7 mouse cellular contexts compared by ENCODE assay signal in genomic region chr1:38202475-38203183, GRCm38 (mm10).
DNase-seq lines count a peak whose midpoint lies in the region; ATAC-seq and TF ChIP-seq lines count a peak whose summit lies in the region.

No protein-coding gene starts in this region.

- H3K36me3 ChIP-seq in liver, adult 2 months (ENCODE audit: control insufficient read depth, insufficient read depth, low read length), result no peaks in the 10 kb centered on the region
- no peaks in the 10 kb centered on the region for H3K36me3 ChIP-seq in liver, embryonic 12.5 days
- H3K36me3 ChIP-seq in MEL (ENCODE audit: control insufficient read depth in 1 of 2, insufficient read depth in 2 of 2, low read length in 2 of 2), result peaks cover 0 to 2% of the 10 kb centered on the region in 2 experiments; a peak in 1 of 4 replicates

- peak; percentile 63 for TF ChIP-seq CTCF in liver, adult 2 months (IDR thresholded peaks at IDR 0.05; ENCODE audit: low read depth, low read length)
- peak; percentile 41 to 83 (median 44) for TF ChIP-seq CTCF in MEL (IDR thresholded peaks at IDR 0.05 in 2 of 3, conservative IDR thresholded peaks at IDR 0.05 in 1 of 3; ENCODE audit: control insufficient read depth in 1 of 3, insufficient read depth in 1 of 3, low read depth in 2 of 3, low read length in 3 of 3, poor library complexity in 1 of 3, severe bottlenecking in 1 of 3)

- no peak overlapping the region for H3K27ac ChIP-seq in liver, adult 2 months (replicated peaks; ENCODE audit: insufficient read depth, low read depth, low read length)
- H3K27ac ChIP-seq in liver, embryonic 12.5 days, result no peak overlapping the region
- no peak overlapping the region for H3K27ac ChIP-seq in MEL (ENCODE audit: control insufficient read depth, low read depth, low read length)

- TF ChIP-seq RAD21 in MEL (IDR thresholded peaks at IDR 0.05; ENCODE audit: low read depth, low read length), result peak; percentile 51

- TF ChIP-seq POLR2A in liver, adult 2 months (IDR thresholded peaks at IDR 0.05; ENCODE audit: extremely low read depth, insufficient read depth, low read length), result no peak
- no peak for TF ChIP-seq POLR2A in MEL (IDR thresholded peaks at IDR 0.05; ENCODE audit: control insufficient read depth in 1 of 2, insufficient read depth in 1 of 2, low read depth in 1 of 2, low read length in 2 of 2, poor library complexity in 1 of 2)

- no peak overlapping the region for H3K4me2 ChIP-seq in liver, embryonic 12.5 days

- TF ChIP-seq EP300 in MEL (IDR thresholded peaks at IDR 0.05; ENCODE audit: low read depth in 1 of 2, low read length in 2 of 2), result no peak

- peak; percentile 50 for DNase-seq in liver, adult 2 months (ENCODE audit: extremely low read depth, low read depth, low spot score)
- peak; percentile 52 for DNase-seq in MEL (ENCODE audit: low read depth, low spot score)
- peak; percentile 30 to 45 for DNase-seq in adrenal gland, postnatal 36 days
- DNase-seq in kidney, adult 9 months, result peak; percentile 76
- no peak for DNase-seq in thymus, postnatal 36 days

- H3K9me3 ChIP-seq in liver, embryonic 12.5 days (replicated peaks), result no peaks in the 10 kb centered on the region
- no peaks in the 10 kb centered on the region for H3K9me3 ChIP-seq in MEL (replicated peaks; ENCODE audit: insufficient read depth, low read length)

- H3K4me1 ChIP-seq in liver, adult 2 months (ENCODE audit: control insufficient read depth, insufficient read depth, low read length), result no peaks in the 10 kb centered on the region
- no peaks in the 10 kb centered on the region for H3K4me1 ChIP-seq in liver, embryonic 12.5 days
- no peaks in the 10 kb centered on the region for H3K4me1 ChIP-seq in MEL (ENCODE audit: control insufficient read depth in 1 of 2, insufficient read depth in 2 of 2, low read length in 2 of 2)

- 51% methylated on average over 10 of the region's 10 CpGs for WGBS in liver, adult 2 months
- WGBS in liver, embryonic 12.5 days (ENCODE audit: insufficient replicate concordance), result 64% methylated on average over 10 of the region's 10 CpGs

- ATAC-seq in liver, embryonic 12.5 days, result no peak
- ATAC-seq in activated CD4-positive, CD25-positive, alpha-beta regulatory T cell, adult 4 months, result no peak

- H3K9ac ChIP-seq in liver, adult 2 months (ENCODE audit: low read depth, low read length), result no peak overlapping the region
- no peak overlapping the region for H3K9ac ChIP-seq in liver, embryonic 12.5 days
- no peak overlapping the region for H3K9ac ChIP-seq in MEL (ENCODE audit: control insufficient read depth, low read depth, low read length, poor library complexity, severe bottlenecking)

- H3K79me2 ChIP-seq in liver, adult 2 months (ENCODE audit: control insufficient read depth, insufficient read depth, low read length), result no peaks in the 10 kb centered on the region
- no peaks in the 10 kb centered on the region for H3K79me2 ChIP-seq in MEL (ENCODE audit: control insufficient read depth, insufficient read depth, low read length, poor library complexity)

- H3K27me3 ChIP-seq in liver, adult 2 months (ENCODE audit: control insufficient read depth, insufficient read depth, low read length), result no peaks in the 10 kb centered on the region
- H3K27me3 ChIP-seq in liver, embryonic 12.5 days (replicated peaks), result no peaks in the 10 kb centered on the region
- H3K27me3 ChIP-seq in MEL (ENCODE audit: control insufficient read depth in 1 of 2, insufficient read depth in 2 of 2, low read length in 2 of 2), result no peaks in the 10 kb centered on the region

- no peak overlapping the region for H3K4me3 ChIP-seq in liver, adult 2 months (ENCODE audit: insufficient read depth, low read depth, low read length)
- H3K4me3 ChIP-seq in liver, embryonic 12.5 days, result no peak overlapping the region
- no peak overlapping the region for H3K4me3 ChIP-seq in MEL (ENCODE audit: control insufficient read depth in 1 of 2, insufficient read depth in 1 of 2, low read depth in 2 of 2, low read length in 2 of 2)

TF ChIP-seq in MEL, 35 proteins besides CTCF, POLR2A, EP300 and RAD21:
- TF ChIP-seq SMC3 (IDR thresholded peaks at IDR 0.05; ENCODE audit: low read depth, low read length) (peak; percentile 57), ETS1 (IDR thresholded peaks at IDR 0.05; ENCODE audit: low read depth, low read length) (no peak)

Comparison
In these comparisons a context has a peak if more than half of its experiments do, and no peak if none do; other contexts are left out.
1. DNase-seq: peak in liver, adult 2 months (single experiment), MEL (single experiment), adrenal gland, postnatal 36 days (2 of 2) and kidney, adult 9 months (single experiment); none in thymus, postnatal 36 days (0 of 2).